Mouse (Mus musculus): ENCODE measurements at regions not wholly inside any gene's neighbourhood (a gene's known extent, or its start where the extent isn't known, plus 50 kb on each side); places are given as distances from the start of the nearest gene placed in this dataset.

DNA sequence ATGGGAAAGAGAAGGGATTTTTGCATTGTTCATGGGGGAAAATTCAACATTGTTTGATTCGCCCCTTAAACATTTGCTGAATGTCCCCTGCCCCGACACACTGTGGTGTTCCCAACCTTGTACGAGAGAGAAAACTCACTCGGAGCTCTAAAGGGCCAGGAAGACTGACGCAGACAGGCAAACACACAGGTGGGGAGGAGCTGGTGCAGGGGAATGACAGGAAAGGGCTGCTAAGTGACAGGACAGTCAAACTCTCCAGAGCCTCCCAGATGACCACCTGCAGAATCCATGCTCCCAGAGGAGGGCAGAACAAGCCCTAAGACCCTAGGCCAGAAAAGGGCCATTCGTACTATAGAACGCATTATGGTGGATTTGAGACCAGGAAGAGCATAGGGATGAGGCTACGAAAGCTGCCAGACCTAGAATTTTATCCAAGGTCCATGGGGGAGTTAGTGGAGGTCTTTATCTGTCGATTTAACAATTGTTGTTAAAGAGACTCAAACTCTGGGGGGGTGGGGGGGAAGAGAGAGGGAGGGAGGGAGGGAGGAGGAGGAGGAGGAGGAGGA lies 94.6 kb upstream of the Pabpc6 start:
- DNase-seq (ENCODE audit: low spot score in 2 of 2), result no peak

DNA sequence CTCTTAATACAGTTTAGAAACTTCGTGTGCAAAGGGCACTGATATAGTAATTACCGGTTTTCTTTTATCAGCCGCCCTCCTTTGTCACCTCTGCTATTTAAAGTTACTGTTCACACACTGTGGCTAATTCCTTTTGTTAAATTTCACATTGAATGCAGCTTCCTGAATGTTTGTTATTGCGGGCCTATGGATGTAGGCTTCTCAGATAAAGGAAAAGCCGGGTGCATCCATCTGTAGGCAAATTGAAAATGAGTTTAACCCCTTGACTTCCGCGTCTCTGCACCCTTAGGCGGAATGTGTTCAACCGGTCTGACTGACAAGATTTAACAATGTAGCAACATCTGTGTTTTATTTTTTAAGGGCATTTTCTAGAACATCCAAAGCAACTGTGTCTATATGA lies 93.6 kb upstream of the Pabpc6 start:
- DNase-seq (ENCODE audit: low spot score in 2 of 2), result no peak

DNA sequence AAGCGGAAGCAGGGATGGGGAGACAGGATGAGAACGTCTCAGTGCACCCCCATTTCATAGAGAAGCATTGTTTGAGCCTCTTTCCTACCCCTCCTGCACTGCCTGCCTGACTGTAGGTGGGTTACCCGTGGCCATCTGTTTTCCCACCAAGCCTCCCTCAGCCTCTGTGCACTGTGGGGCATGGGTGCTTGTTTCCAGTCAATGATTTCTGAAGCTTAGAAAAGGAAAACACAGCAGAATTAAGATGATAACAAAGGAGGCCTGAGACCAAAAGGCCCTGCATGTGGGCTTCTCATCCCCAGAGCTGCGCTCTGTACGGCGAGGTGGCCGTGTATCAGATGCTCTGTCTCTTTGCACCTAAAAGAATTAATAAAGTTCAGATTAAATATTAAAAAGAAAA lies 92.9 kb upstream of the Pabpc6 start:
- DNase-seq (ENCODE audit: low spot score in 2 of 2), result no peak

DNA sequence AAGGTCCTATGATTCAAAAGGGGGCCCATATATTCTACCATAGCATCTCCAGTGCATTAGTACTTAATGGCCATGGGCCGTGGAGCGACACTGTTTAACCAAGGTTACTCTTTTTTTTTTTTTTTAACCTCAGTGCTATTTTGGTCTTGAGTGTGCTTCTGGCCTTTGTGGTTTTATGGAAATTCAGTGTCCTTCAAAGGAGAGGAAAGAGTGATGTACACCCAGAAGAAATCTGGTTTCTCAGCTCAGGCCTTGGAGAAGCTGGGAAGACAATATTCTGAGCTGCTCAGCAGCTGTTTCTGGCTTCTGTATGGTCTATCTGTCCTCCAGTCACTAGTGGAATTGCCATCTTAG lies 91.2 kb upstream of the Pabpc6 start:
- DNase-seq (ENCODE audit: low spot score in 2 of 2), result no peak

DNA sequence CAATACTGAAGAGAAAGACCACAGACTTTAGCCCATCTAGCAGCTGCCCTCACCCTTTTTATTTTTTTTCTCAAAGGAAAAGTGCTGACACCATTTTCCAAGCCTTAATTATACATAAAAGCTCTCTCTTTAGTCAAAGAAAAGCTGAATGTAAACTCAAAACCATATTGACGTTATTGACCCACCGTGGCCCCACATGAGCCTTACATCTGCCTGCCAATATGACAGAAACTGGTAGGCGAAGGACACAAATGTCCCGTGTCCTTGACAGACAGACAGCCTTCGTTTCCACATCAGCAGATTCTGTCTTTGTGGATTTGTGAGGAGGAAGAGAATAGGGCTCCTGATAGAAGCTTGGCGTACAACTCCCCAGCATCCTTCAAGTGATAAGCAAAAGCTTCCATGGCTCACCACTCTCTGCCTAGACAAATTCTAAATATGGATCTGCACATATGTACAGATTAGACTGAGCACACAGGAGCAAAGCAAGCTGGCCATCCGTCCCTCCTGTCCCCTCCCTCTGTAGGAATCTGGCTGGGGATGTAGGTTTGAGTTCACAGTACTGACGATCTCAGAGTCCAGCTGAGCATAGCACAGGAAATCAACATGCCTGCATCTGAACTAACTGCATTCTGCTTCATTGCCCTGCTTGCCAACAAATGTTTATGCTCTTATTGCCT lies 90.6 kb upstream of the Pabpc6 start:
- DNase-seq (ENCODE audit: low spot score in 2 of 2), result no peak

DNA sequence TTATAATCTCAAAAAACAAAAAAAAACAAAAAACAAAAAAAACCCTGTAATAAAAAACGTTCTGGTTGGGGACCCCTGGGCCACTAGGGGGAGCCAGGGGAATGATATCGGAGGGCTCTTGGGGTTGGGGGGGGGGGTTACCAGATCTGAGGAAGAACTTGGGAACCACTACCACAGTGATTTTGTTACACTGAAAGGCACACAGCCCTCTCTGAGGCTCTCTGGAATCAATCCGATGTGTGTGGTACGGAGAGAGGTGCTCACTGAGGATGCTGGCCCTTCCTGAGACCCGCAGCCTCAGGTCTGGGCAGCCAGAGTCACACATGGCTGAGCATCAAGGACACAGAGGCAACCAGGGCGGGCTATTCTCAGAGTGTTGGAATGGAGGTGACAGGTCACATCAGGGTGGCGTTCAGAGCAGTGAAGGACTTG lies 89.9 kb upstream of the Pabpc6 start:
- no peak for DNase-seq (ENCODE audit: low spot score in 2 of 2)

DNA sequence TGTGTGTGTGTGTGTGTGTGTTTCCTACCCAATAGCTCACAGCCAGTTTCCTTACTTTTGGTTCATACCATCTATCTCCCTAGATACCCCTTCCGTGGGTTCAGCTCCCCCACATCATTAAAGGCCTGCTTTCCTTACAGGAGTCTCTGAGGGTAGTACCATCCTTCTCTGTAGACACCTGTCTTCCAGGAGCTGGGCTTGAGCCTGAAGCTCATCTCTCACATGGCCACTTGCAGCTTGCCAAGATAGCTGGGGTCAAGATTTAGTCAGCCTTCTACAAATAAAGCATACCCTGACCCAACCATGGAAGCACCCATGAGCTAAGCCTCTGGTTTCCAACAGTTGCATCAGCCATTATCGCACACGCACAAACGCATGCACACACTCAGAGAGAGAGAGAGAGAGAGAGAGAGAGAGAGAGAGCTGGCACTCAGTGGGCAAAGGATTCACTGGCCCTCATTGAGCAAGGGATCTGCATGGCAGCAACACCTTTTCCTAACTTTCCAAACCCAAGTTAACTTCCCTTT lies 88.3 kb upstream of the Pabpc6 start:
- DNase-seq (ENCODE audit: low spot score in 2 of 2), result no peak

DNA sequence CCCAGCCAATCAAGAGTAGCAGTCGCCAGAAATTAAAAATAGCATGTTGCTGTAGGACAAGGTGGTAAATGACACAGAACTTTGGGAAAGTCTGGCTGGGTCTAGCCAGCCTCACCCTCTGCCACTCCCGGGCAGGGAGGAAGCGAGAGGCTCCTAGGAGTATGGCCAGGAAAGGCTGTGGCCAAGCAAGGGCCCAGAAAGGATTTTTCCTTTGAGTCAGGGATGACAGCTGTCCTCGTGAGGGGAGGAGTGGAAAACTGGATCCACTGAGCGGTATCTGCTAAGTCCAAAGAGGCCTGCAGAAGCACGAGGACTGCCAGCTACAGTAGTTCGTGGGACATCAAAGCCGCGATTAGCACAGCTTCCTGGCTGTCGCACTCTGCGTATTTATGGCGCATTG lies 87.2 kb upstream of the Pabpc6 start:
- DNase-seq (ENCODE audit: low spot score in 2 of 2), result no peak

DNA sequence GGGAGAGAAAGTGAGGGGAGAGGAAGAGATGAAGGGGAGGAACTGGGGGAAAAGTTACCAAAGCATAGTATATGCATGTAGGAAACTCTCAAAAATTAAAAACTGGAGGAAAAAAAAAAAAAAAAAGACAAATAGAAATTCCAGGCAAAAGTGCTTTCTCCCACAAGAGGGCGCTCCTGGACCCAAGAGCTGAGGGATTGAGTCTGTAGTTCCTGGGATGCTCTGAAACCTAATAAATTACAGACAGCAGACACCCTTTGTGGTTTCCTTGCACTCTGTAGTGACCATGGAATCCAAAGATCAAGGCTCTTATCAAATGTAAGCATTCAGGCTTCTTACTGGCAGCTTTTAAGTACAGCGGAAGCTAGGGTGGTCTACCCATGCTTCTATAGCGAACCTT lies 86.7 kb upstream of the Pabpc6 start:
- DNase-seq (ENCODE audit: low spot score in 2 of 2), result peak in 1 of 2 experiments; percentile 20

DNA sequence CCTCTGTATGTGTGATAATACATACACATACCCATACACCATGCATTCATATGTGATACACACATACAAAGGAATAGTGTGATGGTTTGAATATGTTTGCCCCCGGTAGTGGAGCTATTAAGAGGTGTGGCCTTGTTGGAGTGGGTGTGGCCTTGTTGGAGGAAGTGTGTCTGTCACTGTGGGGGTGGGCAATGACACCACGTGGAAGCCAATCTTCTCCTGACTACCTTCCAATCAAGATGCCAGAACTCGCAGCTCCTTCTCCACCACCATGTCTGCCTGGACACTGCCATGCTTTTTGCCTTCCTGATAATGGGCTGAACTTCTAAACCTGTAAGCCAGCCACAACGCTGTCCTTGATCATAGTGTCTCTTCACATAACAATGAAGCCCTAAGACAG lies 86.1 kb upstream of the Pabpc6 start:
- no peak for DNase-seq (ENCODE audit: low spot score in 2 of 2)

DNA sequence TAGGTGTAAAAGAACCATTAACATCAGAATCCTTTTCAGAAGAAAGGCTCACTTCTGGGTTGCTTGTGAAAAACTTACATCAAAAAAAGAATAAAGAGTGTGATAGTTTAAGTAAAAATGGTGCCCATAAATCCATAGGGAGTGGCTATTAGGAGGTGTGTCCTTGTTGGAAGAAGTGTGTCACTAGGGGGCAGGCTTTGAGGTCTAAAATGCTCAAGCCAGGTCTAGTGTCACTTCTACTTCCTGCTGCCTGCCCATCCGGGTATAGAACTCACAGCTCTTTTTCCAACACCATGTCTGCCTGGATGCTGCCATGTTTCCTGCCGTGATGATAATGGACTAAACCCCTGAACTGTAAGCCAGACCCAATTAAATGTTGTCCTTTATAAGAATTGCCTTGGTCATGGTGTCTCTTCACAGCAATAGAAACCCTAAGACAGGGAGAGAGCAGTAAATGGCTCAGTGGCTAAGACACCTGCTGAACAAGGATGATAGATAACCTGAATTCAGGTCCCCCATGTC lies 85.4 kb upstream of the Pabpc6 start:
- DNase-seq (ENCODE audit: low spot score in 2 of 2), result no peak

DNA sequence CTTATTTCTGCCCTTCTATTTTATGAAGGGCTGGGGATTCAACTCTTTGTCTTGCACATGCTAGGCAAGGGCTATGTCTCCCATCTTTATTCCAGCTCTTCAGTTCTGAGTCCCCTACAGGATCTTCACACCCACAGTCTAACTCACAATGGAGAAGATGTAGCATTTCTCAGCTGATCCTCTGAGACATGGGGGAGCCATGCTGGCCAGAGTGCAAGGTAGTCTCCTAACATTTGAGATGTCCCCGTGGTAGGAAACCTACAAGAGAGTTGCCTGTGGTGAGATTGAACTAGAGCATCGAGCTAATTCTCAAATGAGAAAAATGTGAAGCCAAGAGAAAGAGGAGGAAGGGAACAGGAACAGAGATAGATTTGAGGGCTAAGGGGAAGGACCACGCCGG lies 83.3 kb upstream of the Pabpc6 start:
- no peak for DNase-seq (ENCODE audit: low spot score in 2 of 2)

DNA sequence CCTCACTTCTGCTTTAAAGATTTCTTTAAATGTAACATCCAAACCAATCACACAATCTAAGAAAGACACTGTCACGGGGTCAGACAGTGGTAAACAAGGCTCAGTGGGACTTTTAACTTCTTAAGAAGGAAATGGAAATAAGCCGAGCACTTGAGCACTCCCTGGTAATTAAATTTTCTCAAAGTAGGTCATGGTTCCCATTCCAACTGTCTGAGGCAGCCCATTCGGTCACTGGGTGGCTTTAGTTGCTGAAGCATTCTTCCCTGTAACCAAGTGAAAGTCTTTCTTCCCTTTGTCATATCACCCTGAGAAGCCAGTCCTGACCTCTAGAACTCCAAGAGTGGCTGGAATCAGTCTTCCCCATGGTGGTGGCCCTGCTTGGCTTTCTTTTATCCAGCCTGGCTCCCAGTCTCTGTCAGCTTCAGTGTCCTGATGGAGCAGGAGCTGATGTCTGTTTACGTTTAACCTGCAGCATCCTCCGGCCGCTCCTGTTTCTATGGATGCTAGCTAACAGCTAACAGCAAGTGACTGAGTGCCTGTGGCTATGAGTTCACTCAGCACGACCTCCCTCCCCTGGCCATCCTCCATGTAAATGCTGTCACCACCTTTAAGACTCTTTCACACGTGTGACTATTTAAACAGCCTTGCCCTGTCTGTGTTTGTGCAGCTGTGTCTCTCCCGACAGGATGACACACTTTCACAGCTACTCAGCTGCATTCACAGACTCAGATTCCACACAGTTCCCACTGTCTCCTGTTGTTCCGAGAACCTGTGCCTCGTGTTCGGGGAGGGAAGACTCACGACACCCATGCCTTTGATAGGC lies 82.0 kb upstream of the Pabpc6 start:
- no peak for DNase-seq (ENCODE audit: low spot score in 2 of 2)

DNA sequence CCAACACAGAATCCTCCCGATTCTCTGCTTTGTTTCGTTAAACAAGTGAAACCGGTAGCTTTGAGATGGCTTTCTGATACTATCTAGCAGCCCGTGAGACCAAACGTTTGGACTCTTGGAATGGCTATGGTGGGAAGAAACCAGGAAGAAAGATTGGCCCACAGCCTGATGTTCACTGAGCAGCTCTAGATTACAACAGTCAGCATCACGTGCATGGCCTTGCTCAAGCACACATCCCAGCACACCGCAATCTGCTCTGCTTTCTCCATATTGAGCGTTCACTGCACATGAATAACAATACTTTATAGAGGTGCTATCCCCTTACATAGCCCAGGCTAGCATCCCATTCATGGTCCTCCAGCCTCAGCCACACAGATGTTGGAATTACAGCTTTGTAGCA lies 80.5 kb upstream of the Pabpc6 start:
- no peak for DNase-seq (ENCODE audit: low spot score in 2 of 2)

DNA sequence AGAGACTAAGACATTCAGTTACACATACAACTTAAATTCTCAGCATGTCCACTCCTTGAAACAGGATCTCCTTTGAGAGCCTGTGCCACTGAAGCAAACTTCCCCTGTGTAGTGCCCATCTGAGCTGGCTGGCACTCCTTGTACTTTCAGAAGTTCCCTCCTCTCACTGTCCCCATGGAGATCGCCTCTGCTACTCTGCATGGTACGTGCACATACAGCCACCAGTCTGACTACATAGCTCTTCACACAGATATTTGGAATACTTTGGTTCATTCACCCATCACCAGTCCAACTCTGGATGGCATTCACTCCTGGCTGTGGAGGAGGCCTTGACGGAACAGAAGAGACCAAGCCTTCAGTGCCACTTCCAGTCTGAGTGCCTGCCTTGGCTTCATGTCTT lies 79.8 kb upstream of the Pabpc6 start:
- DNase-seq (ENCODE audit: low spot score in 2 of 2), result no peak

DNA sequence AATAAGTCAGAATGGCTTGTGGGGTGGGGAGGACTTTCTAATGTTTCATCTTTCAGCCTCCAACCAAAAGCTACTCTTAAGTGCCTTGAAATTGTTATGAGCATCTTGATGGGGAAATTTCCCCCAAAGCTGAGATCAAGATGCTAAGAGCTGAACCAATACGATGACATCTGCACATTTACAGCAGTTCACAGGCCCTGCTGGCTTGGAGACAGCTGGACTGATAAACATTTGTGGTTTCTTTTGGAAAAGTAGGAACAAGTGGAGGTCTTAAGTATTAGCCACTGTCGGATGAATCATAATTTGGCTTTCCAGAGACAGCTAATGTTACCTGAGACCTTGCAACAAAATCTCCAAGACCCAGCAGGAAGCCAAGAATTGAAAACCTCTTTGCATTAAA lies 78.4 kb upstream of the Pabpc6 start:
- no peak for DNase-seq (ENCODE audit: low spot score in 2 of 2)

DNA sequence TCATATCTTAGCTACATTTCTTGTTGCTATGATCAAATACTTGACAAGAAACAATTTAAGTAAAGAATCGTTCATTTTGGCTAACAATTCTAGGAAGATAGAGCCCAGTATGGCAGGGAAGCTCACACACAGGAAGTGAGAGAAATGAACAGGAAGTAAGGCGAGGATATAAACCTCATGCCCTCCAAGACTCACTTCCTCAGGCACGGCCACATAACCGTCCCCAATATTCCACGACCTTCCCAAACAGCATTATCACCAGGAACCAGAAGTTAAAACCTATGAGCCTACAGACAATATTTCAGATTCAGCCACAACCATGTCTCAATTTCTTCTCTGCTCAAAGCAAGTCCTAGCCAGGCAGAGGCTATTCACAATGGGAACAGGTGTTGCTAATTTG lies 73.8 kb upstream of the Pabpc6 start:
- DNase-seq (ENCODE audit: low spot score in 2 of 2), result no peak

DNA sequence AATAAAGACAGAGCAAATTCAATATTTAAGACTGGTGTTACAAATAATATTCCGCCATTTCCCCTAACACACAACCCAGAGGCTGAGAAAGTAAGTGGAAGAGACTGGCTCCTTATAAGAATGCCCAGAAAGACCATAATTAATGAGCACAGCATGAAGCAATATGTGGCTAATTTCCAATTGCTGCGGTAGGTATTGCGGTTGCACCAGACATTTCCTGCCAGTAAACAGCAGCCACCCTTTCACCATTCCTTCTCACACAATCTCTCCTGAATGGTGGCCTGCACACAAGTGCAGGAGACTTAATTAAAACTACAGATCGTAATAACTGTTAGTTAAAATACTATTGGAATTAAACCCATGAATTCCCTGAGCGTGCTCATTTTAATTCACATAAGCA lies 71.8 kb upstream of the Pabpc6 start:
- DNase-seq (ENCODE audit: low spot score in 2 of 2), result no peak

DNA sequence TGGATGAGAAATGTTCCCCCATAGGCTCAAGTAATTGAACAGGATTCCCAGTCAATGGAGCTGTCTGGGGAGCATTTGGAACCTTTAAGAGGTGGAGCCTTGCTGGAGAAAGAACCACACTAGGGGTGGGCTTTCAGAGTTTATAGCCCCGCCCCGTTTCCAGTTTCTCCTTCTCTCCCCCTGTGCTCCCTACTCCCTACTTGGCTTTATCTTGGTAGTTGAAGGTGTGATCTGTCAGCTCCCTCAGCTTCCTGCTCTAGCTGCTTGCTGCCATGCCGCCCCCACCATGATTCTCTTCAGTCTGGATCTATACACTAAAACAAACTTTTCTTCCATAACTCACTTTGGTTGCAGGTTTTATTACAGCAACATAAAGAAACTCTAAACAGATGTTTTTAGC lies 59.5 kb upstream of the Pabpc6 start:
- DNase-seq (ENCODE audit: low spot score in 2 of 2), result no peak

DNA sequence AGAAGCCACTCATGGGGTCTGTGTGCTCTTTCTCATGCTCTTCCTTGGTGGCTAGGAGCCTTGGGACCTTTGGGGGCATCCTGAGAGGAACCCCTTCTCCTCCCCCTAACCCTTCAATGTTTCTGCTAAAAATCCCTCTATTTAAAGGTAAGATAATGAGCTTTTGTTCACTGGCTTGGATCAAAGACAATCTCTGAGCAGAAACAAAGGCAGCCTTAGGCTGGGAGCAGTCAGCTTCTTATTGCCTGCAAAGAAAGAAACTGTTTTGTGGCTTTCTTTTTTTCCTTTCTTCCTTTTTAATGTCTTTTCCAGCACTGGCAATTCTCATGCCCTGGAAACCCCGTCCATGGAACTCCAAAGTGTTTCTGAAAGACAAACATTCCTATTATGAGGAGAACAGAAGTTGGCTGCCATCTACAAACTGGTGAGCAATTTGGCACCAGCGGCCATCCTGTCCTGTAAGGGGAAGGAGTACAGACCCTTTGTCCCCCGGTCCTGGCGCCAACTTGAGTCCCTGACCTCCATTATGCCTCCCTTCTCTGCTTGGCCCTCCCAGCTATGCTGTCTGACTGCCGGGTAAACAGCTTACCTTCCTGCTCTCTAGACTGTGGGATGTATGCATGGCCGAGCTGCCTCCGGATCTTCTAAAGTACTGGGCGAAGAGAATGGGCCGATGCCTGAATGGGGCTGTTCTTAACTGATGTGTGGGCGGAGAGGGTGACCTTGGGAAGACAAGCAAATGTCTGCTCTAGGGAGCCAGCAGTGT lies 56.4 kb upstream of the Pabpc6 start:
- peak; percentile 17 to 51 for DNase-seq (ENCODE audit: low spot score in 2 of 2)

DNA sequence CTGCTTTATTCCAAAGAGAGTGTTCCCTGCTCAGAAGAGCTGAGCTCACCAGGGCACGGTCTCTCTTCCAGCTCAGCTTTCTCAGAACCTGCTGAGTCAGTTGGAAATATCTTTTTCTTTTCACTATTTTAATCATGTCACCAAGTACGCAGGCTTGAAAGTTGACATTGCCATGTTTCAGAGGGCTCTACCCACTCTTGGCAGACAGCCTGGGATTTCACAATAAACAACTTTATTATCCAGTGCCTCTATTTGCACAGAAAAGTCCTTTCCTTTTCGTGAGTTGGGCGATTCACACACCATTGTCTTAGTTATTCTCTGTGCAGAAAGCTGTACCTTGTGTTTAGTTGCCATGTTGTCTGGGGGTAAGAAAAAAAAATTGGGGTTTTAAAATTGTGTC lies 54.0 kb upstream of the Pabpc6 start:
- DNase-seq (ENCODE audit: low spot score in 2 of 2), result no peak

DNA sequence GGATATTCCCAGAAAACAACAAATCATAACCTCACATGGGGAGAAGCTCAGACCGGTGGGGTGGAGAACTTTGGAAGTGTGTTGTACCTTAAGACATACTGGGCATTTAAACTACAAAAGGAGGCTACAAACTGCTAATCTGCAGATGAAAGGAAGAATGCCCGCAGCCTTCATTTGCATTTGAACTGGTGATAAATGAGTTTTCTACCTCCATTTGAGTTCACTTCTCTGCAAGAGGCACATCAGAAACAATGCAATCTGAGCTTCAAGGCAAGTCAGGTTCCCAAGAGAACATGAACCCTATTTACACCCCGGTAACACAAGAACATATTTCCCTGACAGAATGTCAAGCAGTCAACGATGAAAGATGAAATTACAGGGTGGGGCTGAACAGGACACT lies 53.2 kb upstream of the Pabpc6 start:
- DNase-seq (ENCODE audit: low spot score in 2 of 2), result no peak

Data from right cerebral cortex, postnatal 36 days (tissue).